1 mouse cellular context compared by ENCODE assay signal in the genomic region with DNA sequence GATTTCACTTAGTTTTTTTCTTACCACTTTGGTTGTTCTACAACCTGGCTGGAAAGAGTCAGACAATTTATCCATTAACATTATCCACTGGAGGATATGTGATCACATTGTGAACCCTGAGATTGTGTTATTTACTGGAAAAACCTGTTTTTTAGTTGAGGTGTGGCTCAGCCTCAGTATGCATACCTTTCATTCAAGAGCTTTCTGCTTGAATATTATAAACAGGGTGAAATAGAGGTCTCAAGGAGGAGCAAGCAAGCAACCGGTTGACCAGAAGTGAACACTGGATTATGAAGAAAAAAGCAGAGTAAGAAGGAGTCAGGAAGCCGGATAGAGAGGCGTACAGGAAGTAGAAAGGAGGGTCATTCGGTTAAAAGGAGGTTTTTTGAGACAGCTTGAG.
TF ChIP-seq lines count a peak whose summit lies in the region.

No protein-coding gene starts in this region.

TF ChIP-seq in ES-E14, 5 proteins besides CTCF, POLR2A, EP300 and RAD21 (continued from another document):
- TF ChIP-seq HCFC1 (IDR thresholded peaks at IDR 0.05; ENCODE audit: borderline replicate concordance, insufficient read depth, low read length) (no peak), CHD2 (IDR thresholded peaks at IDR 0.05; ENCODE audit: low read depth, low read length) (no peak), ZC3H11A (IDR thresholded peaks at IDR 0.05; ENCODE audit: borderline replicate concordance, low read depth, low read length) (no peak)
